Mouse (Mus musculus): ENCODE measurements around the gene Gm13030. TPM values are rescaled to one million over a fixed set of nuclear protein-coding genes. Genes with fewer than 3 reads are reported as not detected.
"Not testable (repeated sequence)": the region's sequence is repeated elsewhere in the genome, so short reads cannot be mapped to it uniquely, and the experiment has no call there.

Gm13030 gene
- polyA plus RNA-seq, 1 experiment from 2014 or later, result not detected

DNA sequence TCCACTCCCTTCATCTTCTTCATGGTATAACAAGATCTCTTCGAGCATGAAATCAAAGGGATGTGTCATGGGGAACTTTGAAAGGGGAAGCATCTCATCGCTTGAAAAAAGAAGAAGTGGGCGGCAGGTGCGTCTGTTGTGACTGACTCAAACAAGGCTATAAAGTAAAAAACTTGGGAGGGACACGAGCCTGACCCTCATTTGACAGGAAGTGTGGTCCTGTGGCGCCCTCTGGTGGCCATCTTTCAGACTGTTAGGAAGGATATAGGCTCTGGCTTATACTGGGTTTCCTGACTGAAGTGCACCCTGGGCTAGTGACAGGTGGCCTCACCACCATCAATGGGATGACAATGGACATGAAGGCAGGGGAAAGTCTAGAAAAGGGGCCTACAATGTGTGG, 10.5 kb upstream of the Gm13030 start:
- H3K4me2 ChIP-seq (replicated peaks), result no peak overlapping the region
- H3K27ac ChIP-seq, result no peak overlapping the region
- H3K36me3 ChIP-seq, result no peaks in the 10 kb centered on the region
- H3K4me3 ChIP-seq, result no peak overlapping the region
- peaks cover 13% of the 10 kb centered on the region for H3K4me1 ChIP-seq
- 0 out of 2 replicates have a peak, but pooled peaks cover 8% of the 10 kb centered on the region for H3K27me3 ChIP-seq
- no peaks in the 10 kb centered on the region for H3K9me3 ChIP-seq
- 14% methylated on average over 6 of the region's 6 CpGs for WGBS
- H3K9ac ChIP-seq, result no peak overlapping the region
- ATAC-seq (ENCODE audit: low FRiP score, low read depth), result no peak

DNA sequence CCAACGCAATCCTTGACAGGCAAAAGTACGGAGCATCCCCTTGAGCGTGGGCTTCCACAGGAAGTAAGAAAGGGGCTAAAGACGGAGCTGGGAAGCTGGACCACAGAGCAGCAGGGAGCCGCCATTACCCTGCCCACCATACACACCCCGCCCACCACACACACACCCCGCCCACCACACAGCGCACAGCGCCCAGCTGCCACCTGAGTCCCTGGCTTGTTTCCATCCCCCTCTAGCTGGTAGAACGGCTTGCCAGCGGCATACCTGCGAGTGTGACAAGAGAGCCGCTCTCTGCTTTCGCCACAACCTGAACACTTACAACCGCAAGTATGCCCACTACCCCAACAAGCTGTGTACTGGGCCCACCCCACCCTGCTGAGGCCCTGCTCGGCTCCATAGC, 8.4 kb upstream of the Gm13030 start:
- Histone ChIP-seq H3K27ac (no peak overlapping the region), H3K36me3 (no peaks in the 10 kb centered on the region), H3K9ac (peak overlapping the region; percentile 56), H3K27me3 (0 out of 2 replicates have a peak, but pooled peaks cover 8% of the 10 kb centered on the region), H3K4me3 (peak overlapping the region; percentile 22), H3K4me2 (replicated peaks) (peak overlapping the region; percentile 60), H3K9me3 (no peaks in the 10 kb centered on the region), H3K4me1 (peaks cover 16% of the 10 kb centered on the region)
- 12% methylated on average over 16 of the region's 16 CpGs for WGBS
- peak; percentile 59; the same call in 1 of the 2 replicates for ATAC-seq (ENCODE audit: low FRiP score, low read depth)

DNA sequence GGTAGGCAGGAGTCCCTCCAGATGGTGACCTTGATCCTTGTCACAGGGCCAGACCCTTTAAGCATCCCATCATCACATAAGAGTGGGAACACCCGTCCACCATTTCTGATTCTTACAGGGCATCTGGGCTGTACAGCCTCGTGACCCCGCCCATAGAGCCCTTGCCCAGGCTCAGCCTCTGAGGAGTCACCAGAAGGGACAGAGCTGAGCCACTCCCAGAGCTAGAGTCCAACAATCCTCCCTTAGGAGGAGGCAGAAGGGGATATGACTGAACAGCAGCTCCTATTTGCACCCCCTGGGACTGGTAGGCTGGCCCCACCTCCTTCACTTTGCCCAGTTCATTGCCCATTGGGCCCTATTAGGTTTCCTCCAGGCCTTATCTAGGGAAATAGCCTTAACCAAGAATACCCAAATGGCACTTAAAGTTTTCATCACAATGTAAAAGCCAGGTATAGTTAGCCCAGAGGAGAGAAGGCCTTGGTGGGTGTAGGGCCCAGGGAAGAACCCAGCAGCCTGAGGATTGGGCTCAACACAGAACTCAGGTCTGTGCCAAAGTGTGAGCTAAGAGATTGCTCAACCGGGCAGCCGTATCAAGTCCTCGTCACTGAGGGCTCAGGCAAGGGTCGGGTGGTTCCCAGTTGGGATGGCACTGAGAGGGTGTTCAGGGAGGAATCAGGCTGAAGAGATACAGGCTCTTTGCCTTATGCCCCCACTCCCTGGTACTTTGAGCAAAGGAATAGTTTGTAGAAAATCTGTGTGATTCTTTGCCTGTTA, 7.2 kb upstream of the Gm13030 start:
- Histone ChIP-seq H3K27me3 (0 out of 2 replicates have a peak, but pooled peaks cover 8% of the 10 kb centered on the region), H3K9ac (no peak overlapping the region), H3K36me3 (no peaks in the 10 kb centered on the region), H3K4me1 (peaks cover 16% of the 10 kb centered on the region), H3K4me2 (replicated peaks) (no peak overlapping the region), H3K9me3 (no peaks in the 10 kb centered on the region), H3K27ac (no peak overlapping the region), H3K4me3 (no peak overlapping the region)
- ATAC-seq (ENCODE audit: low FRiP score, low read depth), result no peak
- WGBS, result 85% methylated on average over 7 of the region's 7 CpGs

DNA sequence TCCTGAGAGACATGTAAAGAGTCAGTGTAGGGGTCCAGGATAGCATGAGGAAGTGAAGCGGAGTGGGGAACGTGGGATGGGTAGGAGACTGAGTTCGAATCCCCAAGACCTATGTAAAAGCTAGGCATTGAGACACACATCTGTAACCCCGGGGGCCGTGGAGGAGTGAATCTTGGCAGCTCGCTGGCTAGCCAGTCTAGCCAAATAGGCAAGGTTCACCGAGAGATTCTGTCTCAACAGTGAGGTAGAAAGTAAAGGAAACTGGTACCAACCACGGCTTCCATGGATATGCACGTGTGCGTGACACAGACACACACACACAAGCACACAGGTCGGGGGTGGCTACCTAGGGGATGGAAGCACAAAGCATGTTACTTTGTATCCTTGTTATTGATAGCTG, 6.0 kb upstream of the Gm13030 start:
- Histone ChIP-seq H3K4me2 (replicated peaks) (no peak overlapping the region), H3K4me1 (peaks cover 16% of the 10 kb centered on the region), H3K27ac (no peak overlapping the region), H3K9me3 (no peaks in the 10 kb centered on the region), H3K9ac (no peak overlapping the region), H3K4me3 (no peak overlapping the region), H3K36me3 (no peaks in the 10 kb centered on the region), H3K27me3 (0 out of 2 replicates have a peak, but pooled peaks cover 8% of the 10 kb centered on the region)
- 82% methylated on average over 11 of the region's 11 CpGs for WGBS
- no peak for ATAC-seq (ENCODE audit: low FRiP score, low read depth)

DNA sequence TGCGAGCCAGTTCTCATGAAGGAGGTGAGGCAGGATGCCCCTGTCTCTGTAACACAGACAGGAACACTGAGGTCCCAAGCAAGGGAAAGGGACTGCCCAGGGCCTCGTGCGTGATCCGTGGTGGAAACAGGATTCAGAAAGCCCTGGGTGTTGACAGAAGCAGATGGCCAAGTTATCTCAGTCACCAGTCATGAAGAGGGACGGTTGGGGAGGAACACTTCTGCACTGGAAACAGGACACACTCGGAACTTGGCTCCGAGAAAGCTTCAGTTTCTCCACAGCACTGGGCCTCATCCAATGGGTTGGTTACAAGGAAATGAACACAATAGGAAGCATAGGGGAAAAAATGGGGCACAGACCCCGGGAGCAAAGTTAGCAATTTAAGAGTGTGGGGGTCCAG, 5.0 kb upstream of the Gm13030 start:
- H3K4me3 ChIP-seq, result no peak overlapping the region
- H3K9ac ChIP-seq, result no peak overlapping the region
- H3K27ac ChIP-seq, result no peak overlapping the region
- H3K9me3 ChIP-seq, result no peaks in the 10 kb centered on the region
- WGBS, result 51% methylated on average over 8 of the region's 8 CpGs
- H3K4me2 ChIP-seq (replicated peaks), result no peak overlapping the region
- H3K36me3 ChIP-seq, result no peaks in the 10 kb centered on the region
- ATAC-seq (ENCODE audit: low FRiP score, low read depth), result no peak
- 0 out of 2 replicates have a peak, but pooled peaks cover 8% of the 10 kb centered on the region for H3K27me3 ChIP-seq
- peaks cover 16% of the 10 kb centered on the region for H3K4me1 ChIP-seq

DNA sequence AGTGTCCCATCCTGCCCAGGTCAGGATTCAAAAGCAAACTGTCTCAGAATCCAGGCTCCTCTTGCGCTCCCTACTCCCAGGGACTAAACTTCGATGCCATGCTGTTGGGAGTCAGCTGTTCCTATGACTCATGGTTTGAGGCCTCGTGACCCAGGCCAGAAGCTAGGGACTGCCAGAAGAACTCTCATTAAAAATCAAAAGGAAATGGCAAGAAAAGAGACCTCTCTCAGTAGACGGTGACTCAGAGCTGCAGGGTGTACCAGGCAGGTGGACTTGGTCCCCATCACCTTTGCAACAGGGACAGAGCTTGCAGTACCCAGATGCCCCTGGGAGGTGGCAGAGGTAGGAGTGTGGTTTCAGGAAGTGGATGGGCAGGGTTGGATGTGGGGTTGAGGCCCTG, 4.0 kb upstream of the Gm13030 start, which contains the start of gene Pla2g2e:
TSS of gene Pla2g2e (plus strand) at position 212 of the 400 bp plus-strand sequence.
- no peaks in the 10 kb centered on the region for H3K36me3 ChIP-seq
- no peak for ATAC-seq (ENCODE audit: low FRiP score, low read depth)
- no peak within 1 kb of the TSS for H3K4me3 ChIP-seq
- 75% methylated on average over 4 of the region's 4 CpGs for WGBS
- H3K9me3 ChIP-seq, result no peaks in the 10 kb centered on the region
- H3K27ac ChIP-seq, result no peak within 1 kb of the TSS
- H3K4me2 ChIP-seq (replicated peaks), result no peak within 1 kb of the TSS
- peaks cover 16% of the 10 kb centered on the region for H3K4me1 ChIP-seq
- H3K9ac ChIP-seq, result no peak within 1 kb of the TSS
- 0 out of 2 replicates have a peak, but pooled peaks cover 8% of the 10 kb centered on the region for H3K27me3 ChIP-seq

DNA sequence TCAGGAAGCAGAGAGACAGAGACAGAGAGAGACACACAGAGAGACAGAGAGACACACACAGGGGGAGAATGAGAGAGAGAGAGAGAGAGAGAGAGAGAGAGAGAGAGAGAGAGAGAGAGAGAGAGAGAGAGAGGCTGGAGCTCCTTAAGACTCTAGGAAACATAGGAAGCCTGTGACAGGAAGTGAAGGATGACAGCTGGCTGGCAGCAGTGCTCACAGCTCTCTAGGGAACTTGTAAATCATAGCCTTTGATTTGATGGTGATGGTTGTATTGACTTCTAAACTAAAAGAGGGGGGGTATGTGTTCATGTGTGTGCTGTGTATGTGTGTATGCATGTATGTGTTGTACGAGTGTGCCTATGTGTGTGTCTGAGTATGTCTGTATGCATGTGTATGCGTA, 2.2 kb upstream of the Gm13030 start:
- WGBS, result 92% methylated on average over 2 of the region's 2 CpGs
- H3K4me2 ChIP-seq (replicated peaks), result no peak overlapping the region
- H3K9ac ChIP-seq, result no peak overlapping the region
- H3K27ac ChIP-seq, result no peak overlapping the region
- H3K9me3 ChIP-seq, result no peaks in the 10 kb centered on the region
- H3K27me3 ChIP-seq, result 0 out of 2 replicates have a peak, but pooled peaks cover 6% of the 10 kb centered on the region
- H3K4me3 ChIP-seq, result no peak overlapping the region
- ATAC-seq (ENCODE audit: low FRiP score, low read depth), result no peak
- H3K36me3 ChIP-seq, result no peaks in the 10 kb centered on the region
- H3K4me1 ChIP-seq, result peaks cover 6% of the 10 kb centered on the region

DNA sequence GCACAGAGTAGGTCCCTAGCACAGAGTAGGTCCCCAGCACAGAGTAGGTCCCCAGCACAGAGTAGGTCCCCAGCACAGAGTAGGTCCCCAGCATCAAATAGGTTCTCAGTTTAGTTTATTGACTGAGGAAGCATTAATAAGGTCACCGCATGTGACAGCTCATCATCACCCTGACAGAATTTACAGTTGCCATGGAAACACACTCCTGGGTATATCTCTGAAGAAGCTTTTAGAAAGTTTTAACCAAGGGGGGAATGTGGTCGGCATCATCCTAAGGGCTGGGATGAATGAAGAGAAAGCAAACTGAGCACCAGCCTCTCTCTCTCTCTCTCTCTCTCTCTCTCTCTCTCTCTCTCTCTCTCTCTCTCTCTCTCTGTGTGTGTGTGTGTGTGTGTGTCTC, 1.5 kb upstream of the Gm13030 start:
- not testable (repeated sequence) for H3K27me3 ChIP-seq; H3K4me2 ChIP-seq (replicated peaks); H3K9me3 ChIP-seq; ATAC-seq (ENCODE audit: low FRiP score, low read depth); H3K4me1 ChIP-seq; H3K27ac ChIP-seq; H3K4me3 ChIP-seq; H3K9ac ChIP-seq; H3K36me3 ChIP-seq
- WGBS, result 79% methylated on average over 2 of the region's 2 CpGs

DNA sequence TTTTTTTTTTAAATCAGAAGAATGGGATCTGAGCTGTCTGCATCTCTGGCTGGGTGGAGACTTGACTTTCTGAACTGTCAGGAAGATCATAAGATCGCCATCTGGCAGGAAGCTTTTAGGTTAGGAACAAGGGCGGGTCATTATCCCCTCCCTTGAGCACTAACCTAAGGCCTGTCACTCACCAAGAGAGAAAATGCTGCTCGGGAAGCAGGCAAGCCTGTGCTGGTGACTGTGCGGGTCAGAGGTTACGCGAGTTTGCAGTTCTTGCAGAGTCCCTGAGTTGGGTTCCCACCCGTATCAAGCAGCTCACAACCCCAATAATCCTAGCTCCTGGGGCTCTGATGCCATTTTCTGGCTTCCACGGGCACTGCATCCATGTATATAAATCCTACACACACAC, 5.1 kb downstream of the Gm13030 start:
- Histone ChIP-seq H3K4me2 (replicated peaks) (no peak overlapping the region), H3K9ac (no peak overlapping the region), H3K4me3 (no peak overlapping the region), H3K36me3 (no peaks in the 10 kb centered on the region), H3K4me1 (no peaks in the 10 kb centered on the region), H3K9me3 (no peaks in the 10 kb centered on the region), H3K27ac (no peak overlapping the region), H3K27me3 (no peaks in the 10 kb centered on the region)
- ATAC-seq (ENCODE audit: low FRiP score, low read depth), result no peak
- 41% methylated on average over 8 of the region's 8 CpGs for WGBS

DNA sequence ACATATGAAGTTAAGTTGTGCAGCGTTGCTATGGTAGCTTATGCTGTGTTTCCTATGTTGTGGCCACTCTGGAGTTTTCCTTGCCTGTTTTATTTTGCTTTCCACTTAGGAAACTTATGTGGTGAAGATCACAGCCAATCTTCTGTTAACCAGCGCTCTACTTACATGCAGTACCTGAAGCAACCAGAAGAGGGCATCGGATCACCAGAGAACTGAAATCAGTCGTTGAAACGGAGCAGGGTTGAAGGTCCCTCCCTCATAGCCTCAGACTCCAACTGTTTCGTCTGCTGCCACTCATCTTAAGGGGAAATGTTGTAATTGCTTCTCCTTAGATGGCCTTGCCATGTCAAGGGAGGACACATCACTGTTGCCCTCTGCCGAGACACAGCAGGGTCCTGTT, 7.4 kb downstream of the Gm13030 start:
- Histone ChIP-seq H3K4me3 (no peak overlapping the region), H3K9me3 (no peaks in the 10 kb centered on the region), H3K4me1 (no peaks in the 10 kb centered on the region), H3K36me3 (no peaks in the 10 kb centered on the region), H3K9ac (no peak overlapping the region), H3K4me2 (replicated peaks) (no peak overlapping the region), H3K27ac (no peak overlapping the region), H3K27me3 (no peaks in the 10 kb centered on the region)
- no peak for ATAC-seq (ENCODE audit: low FRiP score, low read depth)
- 15% methylated on average over 7 of the region's 7 CpGs for WGBS

DNA sequence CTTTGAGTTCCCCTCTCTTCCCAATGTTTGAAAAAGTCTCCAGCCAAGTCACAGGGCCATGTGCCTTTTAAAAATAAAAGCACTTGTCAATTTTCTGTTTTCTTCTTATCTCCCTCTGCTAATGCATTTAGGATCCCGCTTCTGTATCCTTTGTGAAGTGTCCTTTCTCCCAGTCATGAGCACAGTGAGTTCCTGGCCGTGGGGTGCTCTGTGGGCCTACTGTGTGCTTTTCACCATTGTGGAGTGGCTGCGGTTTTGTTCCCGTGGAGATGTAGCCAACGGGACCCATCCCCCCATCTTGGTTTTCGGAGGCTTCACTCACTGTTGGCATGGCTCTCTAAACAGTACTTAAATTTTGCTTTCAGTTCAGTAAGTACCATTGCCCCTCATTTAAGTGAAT, 7.8 kb downstream of the Gm13030 start:
- H3K4me1 ChIP-seq, result no peaks in the 10 kb centered on the region
- no peak overlapping the region for H3K27ac ChIP-seq
- no peaks in the 10 kb centered on the region for H3K9me3 ChIP-seq
- H3K9ac ChIP-seq, result no peak overlapping the region
- WGBS, result 74% methylated on average over 6 of the region's 6 CpGs
- H3K4me2 ChIP-seq (replicated peaks), result no peak overlapping the region
- ATAC-seq (ENCODE audit: low FRiP score, low read depth), result no peak
- H3K4me3 ChIP-seq, result no peak overlapping the region
- H3K36me3 ChIP-seq, result no peaks in the 10 kb centered on the region
- H3K27me3 ChIP-seq, result no peaks in the 10 kb centered on the region

DNA sequence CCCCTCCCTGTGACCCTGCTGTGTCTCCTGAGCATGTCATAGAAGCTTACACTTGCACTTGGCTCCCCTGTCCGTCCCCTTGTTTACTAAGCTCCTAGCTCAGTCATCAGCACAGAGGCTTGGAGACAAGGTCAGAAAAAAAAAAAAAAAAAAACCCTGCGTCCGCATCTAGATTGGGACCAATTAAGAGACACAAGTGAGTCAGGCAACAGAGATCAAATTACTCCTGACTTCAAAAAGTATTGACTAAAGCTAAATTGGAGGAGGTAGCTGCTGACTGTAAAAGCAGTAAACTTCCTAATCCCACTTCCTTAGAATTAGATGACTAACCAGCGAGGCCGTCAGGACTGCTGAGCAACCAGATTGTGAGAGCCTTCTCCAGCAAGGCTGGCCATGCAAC, 8.7 kb downstream of the Gm13030 start:
- no peaks in the 10 kb centered on the region for H3K27me3 ChIP-seq
- 9% methylated on average over 5 of the region's 5 CpGs for WGBS
- no peak overlapping the region for H3K4me3 ChIP-seq
- no peak for ATAC-seq (ENCODE audit: low FRiP score, low read depth)
- H3K9me3 ChIP-seq, result no peaks in the 10 kb centered on the region
- no peak overlapping the region for H3K27ac ChIP-seq
- no peak overlapping the region for H3K4me2 ChIP-seq (replicated peaks)
- no peaks in the 10 kb centered on the region for H3K36me3 ChIP-seq
- H3K4me1 ChIP-seq, result 0 out of 2 replicates have a peak, but pooled peaks cover 1% of the 10 kb centered on the region
- no peak overlapping the region for H3K9ac ChIP-seq
